Mouse (Mus musculus): ENCODE measurements at regions not wholly inside any gene's neighbourhood (a gene's known extent, or its start where the extent isn't known, plus 50 kb on each side); places are given as distances from the start of the nearest gene placed in this dataset.

DNA sequence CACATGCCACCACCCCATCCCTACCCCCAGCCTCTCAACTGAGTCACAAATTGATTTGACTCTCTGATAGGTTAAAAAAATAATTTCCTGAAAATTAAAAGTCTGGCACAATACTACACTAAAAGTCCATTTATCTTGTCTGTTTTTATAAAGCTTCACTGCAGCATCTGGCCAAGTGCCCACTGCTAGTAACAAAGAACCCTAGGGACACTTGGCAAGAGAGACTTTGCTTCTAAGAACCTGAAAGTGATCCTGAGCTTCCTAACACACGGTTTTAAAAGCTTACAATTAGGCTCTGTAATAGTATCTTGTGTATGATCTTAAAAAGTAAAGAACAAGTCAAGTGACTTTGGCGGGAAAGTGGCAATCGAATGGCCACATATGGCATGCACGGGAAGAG is 288.3 kb downstream of the Epha4 start:
- 68% methylated on average over 4 of the region's 4 CpGs for WGBS
- H3K9me3 ChIP-seq: no peaks in the 10 kb centered on the region
- DNase-seq (ENCODE audit: extremely low spot score, low spot score): no peak
- H3K36me3 ChIP-seq (replicated peaks): no peaks in the 10 kb centered on the region
- no peak overlapping the region for H3K4me3 ChIP-seq
- H3K4me1 ChIP-seq: peaks cover 30% of the 10 kb centered on the region
- H3K27ac ChIP-seq: no peak overlapping the region
- H3K27me3 ChIP-seq (ENCODE audit: poor library complexity, severe bottlenecking): peaks cover 3% of the 10 kb centered on the region

DNA sequence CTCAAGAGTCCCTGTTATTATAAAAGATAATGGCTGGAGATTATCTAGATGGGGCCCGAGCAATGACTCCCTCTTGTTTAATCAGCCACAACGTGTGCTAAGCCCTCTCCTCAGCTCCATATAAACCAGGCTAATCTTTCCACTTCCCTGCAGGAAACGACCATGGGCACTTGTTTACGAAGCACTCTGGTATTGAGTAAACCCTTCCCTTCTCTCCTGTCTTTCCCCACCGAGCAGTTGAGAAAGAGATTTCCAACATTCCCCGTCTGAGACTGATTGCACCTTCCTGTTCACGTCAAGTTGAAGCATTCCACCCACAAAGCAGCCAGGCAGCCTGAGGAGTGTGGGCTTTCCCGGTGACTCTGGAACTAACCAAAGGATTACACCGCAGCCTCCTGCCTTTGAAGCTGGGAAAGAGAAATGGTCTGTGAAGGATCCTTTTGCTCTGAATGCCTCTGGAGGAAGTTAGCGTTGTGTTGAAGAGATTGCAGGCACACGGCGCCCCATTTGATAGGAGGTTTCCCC is 287.8 kb downstream of the Epha4 start:
- Histone ChIP-seq H3K4me1 (peaks cover 30% of the 10 kb centered on the region), H3K27ac (no peak overlapping the region), H3K9me3 (no peaks in the 10 kb centered on the region), H3K36me3 (replicated peaks) (no peaks in the 10 kb centered on the region), H3K27me3 (ENCODE audit: poor library complexity, severe bottlenecking) (peaks cover 2% of the 10 kb centered on the region), H3K4me3 (no peak overlapping the region)
- WGBS: 10% methylated on average over 12 of the region's 12 CpGs
- DNase-seq (ENCODE audit: extremely low spot score, low spot score): no peak

DNA sequence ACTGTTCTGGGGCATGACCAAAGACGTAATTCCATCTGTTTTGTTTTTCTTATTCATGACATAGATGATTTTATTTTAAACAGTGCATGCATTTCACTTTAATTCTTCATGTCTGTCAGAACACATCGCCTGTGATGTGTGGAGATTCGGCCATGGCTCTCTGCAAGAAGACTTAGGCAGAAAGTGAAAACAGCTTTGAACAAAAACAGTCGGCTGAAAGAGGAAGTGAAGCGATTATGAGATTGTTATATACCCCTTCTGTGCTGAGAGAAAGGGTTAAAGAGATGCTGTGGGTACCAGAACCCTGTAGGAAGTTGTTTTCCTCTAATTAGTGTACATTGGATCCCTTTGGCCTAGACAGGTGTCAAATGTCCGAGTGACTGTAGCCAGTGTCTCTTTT is 287.1 kb downstream of the Epha4 start:
- Histone ChIP-seq H3K27ac (no peak overlapping the region), H3K4me3 (no peak overlapping the region), H3K4me1 (peaks cover 30% of the 10 kb centered on the region), H3K27me3 (ENCODE audit: poor library complexity, severe bottlenecking) (peaks cover 5% of the 10 kb centered on the region), H3K9me3 (no peaks in the 10 kb centered on the region), H3K36me3 (replicated peaks) (no peaks in the 10 kb centered on the region)
- 65% methylated on average over 6 of the region's 6 CpGs for WGBS
- DNase-seq (ENCODE audit: extremely low spot score, low spot score): no peak

DNA sequence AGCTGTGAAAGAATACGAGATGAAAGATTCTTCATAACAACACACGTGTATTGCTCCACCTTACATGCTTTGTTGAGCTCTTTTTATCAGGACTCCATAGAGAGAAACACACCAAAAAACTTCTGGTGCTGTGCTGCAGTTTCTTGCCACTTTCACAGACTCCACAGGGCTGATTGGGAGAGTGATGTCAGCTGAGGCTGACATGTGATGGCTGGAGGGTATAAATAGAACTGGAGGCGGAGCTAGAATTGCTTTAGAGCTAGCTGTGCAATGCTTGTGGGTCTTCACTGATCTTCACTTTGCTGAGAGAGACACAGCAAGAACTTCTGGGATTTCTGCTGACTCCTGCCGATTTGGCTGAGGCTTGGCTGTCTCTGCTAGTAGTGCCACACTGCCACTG is 285.3 kb downstream of the Epha4 start:
- Histone ChIP-seq H3K4me1 (peaks cover 30% of the 10 kb centered on the region), H3K4me3 (no peak overlapping the region), H3K27me3 (ENCODE audit: poor library complexity, severe bottlenecking) (peaks cover 5% of the 10 kb centered on the region), H3K9me3 (no peaks in the 10 kb centered on the region), H3K27ac (no peak overlapping the region), H3K36me3 (replicated peaks) (no peaks in the 10 kb centered on the region)
- 84% methylated on average over 4 of the region's 4 CpGs for WGBS
- DNase-seq (ENCODE audit: extremely low spot score, low spot score): no peak

DNA sequence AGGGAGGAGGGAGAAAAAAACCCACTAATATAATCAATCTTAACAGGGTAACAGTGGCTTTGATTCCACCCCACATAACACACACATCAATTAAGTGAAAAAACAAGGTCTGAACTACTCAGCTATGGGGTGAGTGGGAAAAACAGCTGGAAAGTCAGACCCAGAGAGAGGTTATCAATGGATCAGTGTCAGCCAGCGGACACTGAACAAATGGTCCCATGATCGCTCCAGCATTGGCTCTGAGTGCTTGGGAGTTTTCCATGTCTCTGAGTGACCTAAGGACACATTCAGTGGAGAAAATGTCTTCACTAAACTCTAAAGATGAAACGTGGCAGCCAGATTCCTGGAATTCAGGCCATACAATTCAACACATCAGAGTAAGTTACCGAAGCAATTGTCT is 281.9 kb downstream of the Epha4 start:
- DNase-seq (ENCODE audit: extremely low spot score, low spot score): no peak
- Histone ChIP-seq H3K36me3 (replicated peaks) (no peaks in the 10 kb centered on the region), H3K4me1 (peaks cover 14% of the 10 kb centered on the region), H3K9me3 (no peaks in the 10 kb centered on the region), H3K27me3 (ENCODE audit: poor library complexity, severe bottlenecking) (peaks cover 10% of the 10 kb centered on the region), H3K4me3 (no peak overlapping the region), H3K27ac (no peak overlapping the region)
- 89% methylated on average over 4 of the region's 4 CpGs for WGBS

DNA sequence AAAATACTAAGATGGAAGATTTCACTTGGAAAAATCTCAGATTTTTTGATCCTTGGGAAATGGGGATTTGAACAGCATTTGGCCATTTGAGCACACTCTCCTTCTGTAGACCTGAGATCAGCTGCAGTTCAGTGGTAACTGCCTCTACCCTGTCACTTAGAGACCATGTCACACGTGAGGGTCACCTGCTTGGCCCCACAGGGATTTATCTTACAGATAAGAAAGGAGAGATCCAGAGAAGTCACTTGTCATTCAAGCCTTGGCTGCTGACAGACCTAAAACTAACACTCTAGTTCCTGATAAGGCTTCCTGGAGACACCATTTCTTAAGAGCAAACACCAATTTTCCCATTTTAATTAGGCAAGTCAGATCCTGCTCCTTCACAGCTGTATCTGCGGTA is 270.2 kb downstream of the Epha4 start:
- H3K9me3 ChIP-seq: no peaks in the 10 kb centered on the region
- WGBS: 55% methylated on average over 2 of the region's 2 CpGs
- no peak for DNase-seq (ENCODE audit: extremely low spot score, low spot score)
- H3K27me3 ChIP-seq (ENCODE audit: poor library complexity, severe bottlenecking): peaks cover 28% of the 10 kb centered on the region
- H3K4me1 ChIP-seq: peaks cover 7% of the 10 kb centered on the region; the same call in 1 of the 2 replicates
- H3K27ac ChIP-seq: no peak overlapping the region
- H3K36me3 ChIP-seq (replicated peaks): no peaks in the 10 kb centered on the region
- no peak overlapping the region for H3K4me3 ChIP-seq

DNA sequence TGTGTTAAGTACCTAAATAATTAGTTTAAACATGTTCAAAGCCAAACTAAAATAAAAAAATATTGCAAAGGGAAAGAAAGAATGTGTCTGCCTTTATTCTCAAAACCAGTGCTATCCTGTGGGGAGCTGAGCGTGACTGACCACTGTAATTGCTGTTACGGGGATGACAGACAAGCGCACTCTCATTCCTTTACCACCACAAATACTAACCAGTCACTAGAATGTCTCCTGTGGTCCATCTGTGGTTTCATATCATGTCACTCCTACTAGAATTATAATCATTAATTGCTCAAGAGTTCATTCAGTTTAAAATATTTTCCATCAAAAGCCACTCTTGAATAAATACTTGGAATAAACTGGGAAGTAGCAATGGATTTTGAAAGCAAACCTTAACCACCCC is 268.8 kb downstream of the Epha4 start:
- Histone ChIP-seq H3K4me1 (peaks cover 7% of the 10 kb centered on the region; the same call in 1 of the 2 replicates), H3K4me3 (no peak overlapping the region), H3K36me3 (replicated peaks) (no peaks in the 10 kb centered on the region), H3K9me3 (no peaks in the 10 kb centered on the region), H3K27ac (no peak overlapping the region), H3K27me3 (ENCODE audit: poor library complexity, severe bottlenecking) (peaks cover 28% of the 10 kb centered on the region)
- no peak for DNase-seq (ENCODE audit: extremely low spot score, low spot score)
- WGBS: 62% methylated on average over 3 of the region's 3 CpGs

DNA sequence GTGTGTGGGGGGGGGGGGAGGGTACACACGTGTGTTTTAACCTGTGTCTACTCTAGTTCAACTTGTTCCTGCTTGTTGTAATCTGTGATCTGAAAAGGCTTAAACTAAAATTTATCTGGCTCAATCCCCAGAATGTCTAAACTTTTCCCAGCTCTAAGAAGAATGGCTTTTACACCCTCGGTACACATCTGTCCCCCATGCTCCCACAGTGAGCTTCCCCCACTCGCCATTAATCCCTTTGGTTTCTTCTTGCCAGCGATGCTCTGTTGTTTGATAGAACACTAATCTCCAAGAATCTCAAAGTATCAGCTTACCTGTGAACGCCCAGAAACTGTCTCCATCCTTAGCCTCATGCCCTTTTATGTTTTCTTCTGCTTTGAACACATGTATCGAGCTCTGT is 260.6 kb downstream of the Epha4 start:
- H3K4me3 ChIP-seq: no peak overlapping the region
- H3K9me3 ChIP-seq: no peaks in the 10 kb centered on the region
- H3K27ac ChIP-seq: no peak overlapping the region
- H3K36me3 ChIP-seq (replicated peaks): no peaks in the 10 kb centered on the region
- peaks cover 20% of the 10 kb centered on the region for H3K27me3 ChIP-seq (ENCODE audit: poor library complexity, severe bottlenecking)
- H3K4me1 ChIP-seq: peaks cover 46% of the 10 kb centered on the region
- DNase-seq (ENCODE audit: extremely low spot score, low spot score): no peak
- 68% methylated on average over 6 of the region's 6 CpGs for WGBS

DNA sequence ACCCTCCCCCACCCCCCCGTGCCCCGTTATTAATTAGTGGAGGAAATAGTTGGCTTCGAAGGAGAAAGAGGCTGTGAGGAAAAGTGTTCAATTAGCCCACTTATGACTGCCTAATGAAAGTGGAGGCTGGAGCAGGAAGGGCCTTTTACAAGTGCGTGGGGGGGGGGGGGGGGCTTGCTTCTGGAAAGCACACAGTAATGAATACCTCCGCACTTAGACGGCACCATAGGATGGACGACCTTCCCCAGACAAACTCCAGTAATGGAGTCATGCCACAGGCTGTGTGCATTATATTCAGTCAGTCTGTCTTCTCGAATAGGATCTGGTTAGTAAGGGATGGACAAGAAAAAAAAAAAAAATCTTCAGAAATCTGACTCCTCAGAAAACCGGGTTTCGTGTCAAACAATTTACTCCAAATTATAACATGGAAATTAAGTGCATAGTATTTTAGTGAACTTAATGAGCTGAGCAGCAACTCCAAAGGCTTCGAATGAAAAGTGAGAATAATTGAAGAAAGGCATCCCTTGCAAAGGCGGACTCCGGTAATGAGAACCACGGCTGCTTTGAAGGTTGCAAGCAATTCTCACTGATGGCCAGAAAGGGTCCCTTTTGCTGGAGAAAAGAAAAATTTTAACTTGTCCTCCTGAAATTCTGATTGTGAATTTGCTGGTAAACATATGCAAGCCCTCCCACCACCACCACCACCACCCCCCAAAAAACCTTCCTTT is 258.6 kb downstream of the Epha4 start:
- DNase-seq (ENCODE audit: extremely low spot score, low spot score): peak; percentile 32
- peaks cover 59% of the 10 kb centered on the region for H3K4me1 ChIP-seq
- 30% methylated on average over 14 of the region's 14 CpGs for WGBS
- no peak overlapping the region for H3K4me3 ChIP-seq
- no peaks in the 10 kb centered on the region for H3K9me3 ChIP-seq
- peaks cover 26% of the 10 kb centered on the region for H3K27me3 ChIP-seq (ENCODE audit: poor library complexity, severe bottlenecking)
- no peaks in the 10 kb centered on the region for H3K36me3 ChIP-seq (replicated peaks)
- no peak overlapping the region for H3K27ac ChIP-seq

DNA sequence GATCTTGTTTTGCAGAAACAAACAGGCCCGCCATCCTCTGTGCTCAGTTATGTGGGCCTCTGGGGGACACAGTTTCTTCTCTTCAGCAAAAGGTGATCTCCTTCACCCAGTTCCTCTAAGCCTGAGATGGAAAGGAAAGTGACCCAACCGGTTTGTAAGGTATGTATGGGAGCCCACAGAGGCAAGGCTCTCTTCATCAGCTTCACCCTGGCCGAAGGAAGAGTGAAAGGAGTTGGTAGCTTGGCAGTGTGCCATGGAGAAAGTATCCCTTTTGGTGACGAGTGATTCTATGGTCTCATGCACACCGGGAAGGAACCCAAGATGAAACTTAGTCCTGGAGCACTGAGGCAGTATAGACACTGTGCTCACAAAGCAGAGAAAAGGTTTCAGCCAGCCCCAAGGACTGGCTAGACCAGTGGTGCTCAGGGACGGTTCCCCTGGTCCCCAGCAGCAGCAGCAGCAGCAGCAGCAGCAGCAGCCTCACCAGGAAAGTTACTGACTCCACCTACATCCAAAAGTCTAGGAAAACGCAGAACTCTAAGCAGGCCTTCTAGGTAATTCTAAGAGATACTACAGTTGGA is 256.1 kb downstream of the Epha4 start:
- Histone ChIP-seq H3K4me3 (no peak overlapping the region), H3K27ac (peak overlapping the region; percentile 63), H3K9me3 (no peaks in the 10 kb centered on the region), H3K27me3 (ENCODE audit: poor library complexity, severe bottlenecking) (peaks cover 26% of the 10 kb centered on the region), H3K36me3 (replicated peaks) (no peaks in the 10 kb centered on the region), H3K4me1 (peaks cover 59% of the 10 kb centered on the region)
- 52% methylated on average over 7 of the region's 7 CpGs for WGBS
- no peak for DNase-seq (ENCODE audit: extremely low spot score, low spot score)

DNA sequence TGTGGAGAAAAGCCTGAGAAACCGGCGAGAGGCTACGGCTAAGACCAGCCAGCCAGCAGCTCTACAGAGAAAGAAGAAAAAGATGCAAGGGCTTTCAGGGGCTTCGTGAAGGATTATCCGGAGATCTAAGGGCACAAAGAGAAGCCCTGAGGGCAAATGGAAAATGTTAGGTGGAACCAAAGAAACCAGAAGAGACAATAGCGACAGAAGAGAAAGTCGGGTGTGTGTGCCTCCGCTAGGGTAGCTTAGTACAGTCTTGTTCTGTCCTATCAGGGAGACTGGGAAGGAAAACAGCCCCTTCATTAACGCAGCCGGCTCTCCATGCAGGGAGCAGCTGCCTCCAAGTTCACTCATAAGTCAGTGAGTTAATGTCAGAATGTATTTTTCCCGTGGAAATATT is 255.1 kb downstream of the Epha4 start:
- peak overlapping the region; percentile 20; the same call in 1 of the 2 replicates for H3K4me3 ChIP-seq
- no peaks in the 10 kb centered on the region for H3K9me3 ChIP-seq
- H3K27ac ChIP-seq: peak overlapping the region; percentile 71; the same call in 1 of the 2 replicates
- 25% methylated on average over 11 of the region's 11 CpGs for WGBS
- peak; percentile 21 for DNase-seq (ENCODE audit: extremely low spot score, low spot score)
- peaks cover 19% of the 10 kb centered on the region for H3K27me3 ChIP-seq (ENCODE audit: poor library complexity, severe bottlenecking)
- peaks cover 58% of the 10 kb centered on the region for H3K4me1 ChIP-seq
- no peaks in the 10 kb centered on the region for H3K36me3 ChIP-seq (replicated peaks)

DNA sequence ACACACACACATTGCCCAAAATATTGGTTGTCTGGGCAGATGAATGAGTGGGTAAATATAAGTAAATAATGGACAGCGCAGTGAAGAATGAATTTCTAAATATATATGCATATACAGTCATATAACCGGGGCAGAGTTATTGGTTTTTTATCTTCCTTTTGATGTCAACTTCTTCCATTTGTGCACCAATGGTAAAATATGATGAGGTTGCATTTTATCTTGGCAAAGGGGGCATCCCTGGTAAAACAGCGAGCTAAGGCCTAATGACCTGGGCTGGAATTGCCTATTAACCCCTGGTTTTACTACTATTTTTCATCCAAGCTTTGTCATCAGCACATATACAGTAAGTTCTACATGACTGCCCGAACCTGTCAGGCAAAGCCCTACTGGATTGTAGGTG is 253.2 kb downstream of the Epha4 start:
- no peak overlapping the region for H3K4me3 ChIP-seq
- peaks cover 43% of the 10 kb centered on the region for H3K4me1 ChIP-seq
- no peaks in the 10 kb centered on the region for H3K36me3 ChIP-seq (replicated peaks)
- no peak for DNase-seq (ENCODE audit: extremely low spot score, low spot score)
- peaks cover 16% of the 10 kb centered on the region for H3K27me3 ChIP-seq (ENCODE audit: poor library complexity, severe bottlenecking)
- no peaks in the 10 kb centered on the region for H3K9me3 ChIP-seq
- no peak overlapping the region for H3K27ac ChIP-seq
- WGBS: 97% methylated on average over 4 of the region's 4 CpGs

DNA sequence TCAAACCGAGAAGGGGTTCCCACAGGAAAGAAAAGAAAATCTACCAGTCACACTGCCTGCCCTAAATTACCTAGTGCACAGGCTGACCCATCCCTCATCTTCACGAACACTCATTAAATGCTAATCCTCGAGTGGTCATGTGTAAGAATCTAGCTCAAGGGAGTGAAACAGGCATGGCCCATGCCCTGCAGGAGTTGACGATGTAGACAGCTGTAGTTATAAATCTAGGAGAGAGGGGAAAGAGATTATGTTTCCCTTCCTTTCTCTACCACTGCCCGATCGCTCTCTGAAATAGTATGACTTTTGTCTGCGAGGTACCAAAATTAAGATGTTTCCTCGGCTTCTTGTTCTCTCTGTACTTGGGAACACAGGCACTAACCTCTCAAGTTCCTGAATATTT is 249.2 kb downstream of the Epha4 start:
- peaks cover 3% of the 10 kb centered on the region for H3K27me3 ChIP-seq (ENCODE audit: poor library complexity, severe bottlenecking)
- no peak for DNase-seq (ENCODE audit: extremely low spot score, low spot score)
- H3K27ac ChIP-seq: no peak overlapping the region
- WGBS: 70% methylated on average over 8 of the region's 8 CpGs
- no peaks in the 10 kb centered on the region for H3K36me3 ChIP-seq (replicated peaks)
- H3K4me1 ChIP-seq: peaks cover 4% of the 10 kb centered on the region
- H3K4me3 ChIP-seq: no peak overlapping the region
- H3K9me3 ChIP-seq: no peaks in the 10 kb centered on the region

Data from forebrain, embryonic 10.5 days (tissue).